Mouse (Mus musculus) heart, embryonic 12.5 days (tissue): ENCODE data around the gene Snrpa1. TPM values are rescaled to one million over a fixed set of nuclear protein-coding genes. Genes with fewer than 3 reads are reported as not detected.
"Not testable (repeated sequence)": the region's sequence is repeated elsewhere in the genome, so short reads cannot be mapped to it uniquely, and the experiment has no call there.

Experiments used
- ATAC-seq: fragments of 200-750 bp; cut with Nextera tagmentation; 2 replicates; pipeline ENCODE4 v1.8.0; 2017; ENCODE audit warnings: moderate TSS enrichment, moderate library complexity; ENCODE audit not compliant: insufficient number of reproducible peaks, low FRiP score
- H3K27ac ChIP-seq: fragments of 300-500 bp; sonication (generic); 2 replicates; pipeline ENCODE4 v1.5.1; 2016; ENCODE audit warnings: mild to moderate bottlenecking, moderate library complexity; ENCODE audit not compliant: poor library complexity, severe bottlenecking
- H3K27me3 ChIP-seq: fragments of 300-500 bp; sonication (generic); replicated peaks from 2 replicates; pipeline ENCODE4 v1.6.1; 2016; ENCODE audit warnings: mild to moderate bottlenecking, moderate library complexity
- H3K36me3 ChIP-seq: fragments of 300-500 bp; sonication (generic); 2 replicates; pipeline ENCODE4 v1.6.1; 2016; ENCODE audit warnings: mild to moderate bottlenecking, moderate library complexity
- H3K4me1 ChIP-seq: fragments of 300-500 bp; sonication (generic); replicated peaks from 2 replicates; pipeline ENCODE4 v1.6.1; 2016; ENCODE audit warnings: mild to moderate bottlenecking
- H3K4me2 ChIP-seq: fragments of 300-500 bp; sonication (generic); 2 replicates; pipeline ENCODE4 v1.6.1; 2016; ENCODE audit warnings: mild to moderate bottlenecking, moderate library complexity
- H3K4me3 ChIP-seq: fragments of 300-500 bp; sonication (generic); 2 replicates; pipeline ENCODE4 v1.5.1; 2016; ENCODE audit warnings: mild to moderate bottlenecking
- H3K9ac ChIP-seq: fragments of 300-500 bp; sonication (generic); 2 replicates; pipeline ENCODE4 v1.6.1; 2016; ENCODE audit warnings: mild to moderate bottlenecking, moderate library complexity
- H3K9me3 ChIP-seq: fragments of 300-500 bp; sonication (generic); replicated peaks from 2 replicates; pipeline ENCODE4 v1.6.1; 2016; ENCODE audit warnings: mild to moderate bottlenecking, moderate library complexity
- WGBS: fragments of 180-500 bp; shearing (Covaris S2); methylation state at CpG from one replicate; pipeline ENCODE4 v1.1.7; 2016; 5-methylcytosine and 5-hydroxymethylcytosine counted together
- polyA plus RNA-seq: library from polyadenylated mRNA; unstranded; fragments of >200 nt; fragmentation: Nextera tagmentation; extraction: Ambion mirVana; gene quantifications from 2 replicates; pipeline ENCODE4 v1.2.1, GENCODE M21; 2016

The Snrpa1 gene
- polyA plus RNA-seq, 1 experiment from 2014 or later: 114 TPM

- 54% methylated on average over 17 of the region's 17 CpGs for WGBS
- Histone ChIP-seq H3K9me3 (no peaks in the 10 kb centered on the region), H3K9ac (no peak overlapping the region), H3K4me1 (no peaks in the 10 kb centered on the region), H3K27ac (no peak overlapping the region), H3K4me3 (no peak overlapping the region), H3K4me2 (no peak overlapping the region), H3K36me3 (no peaks in the 10 kb centered on the region), H3K27me3 (peaks cover 61% of the 10 kb centered on the region)
- ATAC-seq: no peak
Measured at GRCm38 (mm10) chr7:66046921-66047918, 11.6 kb upstream of the Snrpa1 start.

- H3K9me3 ChIP-seq: no peaks in the 10 kb centered on the region
- 68% methylated on average over 4 of the region's 4 CpGs for WGBS
- H3K4me2 ChIP-seq: no peak overlapping the region
- no peak overlapping the region for H3K4me3 ChIP-seq
- peaks cover 61% of the 10 kb centered on the region for H3K27me3 ChIP-seq
- H3K36me3 ChIP-seq: no peaks in the 10 kb centered on the region
- ATAC-seq: no peak
- no peak overlapping the region for H3K27ac ChIP-seq
- no peak overlapping the region for H3K9ac ChIP-seq
- H3K4me1 ChIP-seq: no peaks in the 10 kb centered on the region
Measured at GRCm38 (mm10) chr7:66047975-66048374, 10.8 kb upstream of the Snrpa1 start.

GRCm38 (mm10) chr7:66048446-66049230 lies 10.2 kb upstream of the Snrpa1 start:
- H3K36me3 ChIP-seq: no peaks in the 10 kb centered on the region
- H3K4me1 ChIP-seq: no peaks in the 10 kb centered on the region
- no peak overlapping the region for H3K27ac ChIP-seq
- ATAC-seq: no peak
- H3K4me3 ChIP-seq: no peak overlapping the region
- peaks cover 58% of the 10 kb centered on the region for H3K27me3 ChIP-seq
- no peak overlapping the region for H3K9ac ChIP-seq
- no peak overlapping the region for H3K4me2 ChIP-seq
- 83% methylated on average over 12 of the region's 12 CpGs for WGBS
- no peaks in the 10 kb centered on the region for H3K9me3 ChIP-seq

GRCm38 (mm10) chr7:66053946-66054483 lies 4.8 kb upstream of the Snrpa1 start:
- Histone ChIP-seq H3K4me2 (no peak overlapping the region), H3K4me3 (no peak overlapping the region), H3K9ac (no peak overlapping the region), H3K36me3 (no peaks in the 10 kb centered on the region), H3K27me3 (peaks cover 14% of the 10 kb centered on the region; the same call in 1 of the 2 replicates), H3K4me1 (no peaks in the 10 kb centered on the region), H3K9me3 (no peaks in the 10 kb centered on the region), H3K27ac (no peak overlapping the region)
- 75% methylated on average over 4 of the region's 4 CpGs for WGBS
- ATAC-seq: no peak

- not testable (repeated sequence) for H3K36me3 ChIP-seq, H3K4me3 ChIP-seq, H3K27me3 ChIP-seq, H3K27ac ChIP-seq, ATAC-seq, H3K4me2 ChIP-seq, H3K4me1 ChIP-seq, H3K9me3 ChIP-seq, H3K9ac ChIP-seq
- WGBS: 15% methylated on average over 2 of the region's 2 CpGs
Measured at GRCm38 (mm10) chr7:66055356-66055755, 3.4 kb upstream of the Snrpa1 start.

GRCm38 (mm10) chr7:66060066-66060956 lies 1.5 kb downstream of the Snrpa1 start:
- Histone ChIP-seq H3K36me3 (peaks cover 21% of the 10 kb centered on the region), H3K9me3 (no peaks in the 10 kb centered on the region), H3K4me3 (peak overlapping the region; percentile 76), H3K4me1 (peaks cover 14% of the 10 kb centered on the region), H3K9ac (peak overlapping the region; percentile 89), H3K27ac (peak overlapping the region; percentile 49), H3K27me3 (peaks cover 5% of the 10 kb centered on the region; the same call in 1 of the 2 replicates), H3K4me2 (peak overlapping the region; percentile 95)
- under 1% methylated on average over 58 of the region's 64 CpGs for WGBS
- ATAC-seq: peak; percentile 95

- H3K27me3 ChIP-seq: peaks cover 5% of the 10 kb centered on the region; the same call in 1 of the 2 replicates
- H3K4me1 ChIP-seq: peaks cover 14% of the 10 kb centered on the region
- H3K9me3 ChIP-seq: no peaks in the 10 kb centered on the region
- no peak overlapping the region for H3K27ac ChIP-seq
- peak overlapping the region; percentile 76 for H3K4me3 ChIP-seq
- peaks cover 26% of the 10 kb centered on the region for H3K36me3 ChIP-seq
- peak overlapping the region; percentile 95 for H3K4me2 ChIP-seq
- peak overlapping the region; percentile 89 for H3K9ac ChIP-seq
- 2% methylated on average over 14 of the region's 14 CpGs for WGBS
- ATAC-seq: no peak
Measured at GRCm38 (mm10) chr7:66061057-66061456, 2.3 kb downstream of the Snrpa1 start.

- peaks cover 53% of the 10 kb centered on the region for H3K36me3 ChIP-seq
- 81% methylated on average over 2 of the region's 2 CpGs for WGBS
- H3K27me3 ChIP-seq: no peaks in the 10 kb centered on the region
- H3K27ac ChIP-seq: no peak overlapping the region
- no peak overlapping the region for H3K4me3 ChIP-seq
- no peak for ATAC-seq
- H3K4me1 ChIP-seq: peaks cover 14% of the 10 kb centered on the region
- no peak overlapping the region for H3K9ac ChIP-seq
- H3K4me2 ChIP-seq: no peak overlapping the region
- no peaks in the 10 kb centered on the region for H3K9me3 ChIP-seq
Measured at GRCm38 (mm10) chr7:66076411-66076810, 17.6 kb downstream of the Snrpa1 start.

GRCm38 (mm10) chr7:66079364-66080230 lies 20.8 kb downstream of the Snrpa1 start, which contains the start of gene Selenos:
Selenos (plus strand) TSS chr7:66079649.
- Histone ChIP-seq H3K27me3 (no peaks in the 10 kb centered on the region), H3K4me2 (peak within 1 kb of the TSS; percentile 85), H3K9ac (peak within 1 kb of the TSS; percentile 80), H3K9me3 (no peaks in the 10 kb centered on the region), H3K4me3 (peak within 1 kb of the TSS; percentile 70), H3K27ac (peak within 1 kb of the TSS; percentile 71), H3K4me1 (peaks cover 19% of the 10 kb centered on the region), H3K36me3 (peaks cover 52% of the 10 kb centered on the region)
- peak; percentile 100 for ATAC-seq
- under 1% methylated on average over 65 of the region's 65 CpGs for WGBS
